Mouse (Mus musculus): Measurements from ENCODE around the gene Cbr2.
"Not testable (repeated sequence)": the region's sequence is repeated elsewhere in the genome, so short reads cannot be mapped to it uniquely, and the experiment has no call there.

Gene Cbr2

DNA sequence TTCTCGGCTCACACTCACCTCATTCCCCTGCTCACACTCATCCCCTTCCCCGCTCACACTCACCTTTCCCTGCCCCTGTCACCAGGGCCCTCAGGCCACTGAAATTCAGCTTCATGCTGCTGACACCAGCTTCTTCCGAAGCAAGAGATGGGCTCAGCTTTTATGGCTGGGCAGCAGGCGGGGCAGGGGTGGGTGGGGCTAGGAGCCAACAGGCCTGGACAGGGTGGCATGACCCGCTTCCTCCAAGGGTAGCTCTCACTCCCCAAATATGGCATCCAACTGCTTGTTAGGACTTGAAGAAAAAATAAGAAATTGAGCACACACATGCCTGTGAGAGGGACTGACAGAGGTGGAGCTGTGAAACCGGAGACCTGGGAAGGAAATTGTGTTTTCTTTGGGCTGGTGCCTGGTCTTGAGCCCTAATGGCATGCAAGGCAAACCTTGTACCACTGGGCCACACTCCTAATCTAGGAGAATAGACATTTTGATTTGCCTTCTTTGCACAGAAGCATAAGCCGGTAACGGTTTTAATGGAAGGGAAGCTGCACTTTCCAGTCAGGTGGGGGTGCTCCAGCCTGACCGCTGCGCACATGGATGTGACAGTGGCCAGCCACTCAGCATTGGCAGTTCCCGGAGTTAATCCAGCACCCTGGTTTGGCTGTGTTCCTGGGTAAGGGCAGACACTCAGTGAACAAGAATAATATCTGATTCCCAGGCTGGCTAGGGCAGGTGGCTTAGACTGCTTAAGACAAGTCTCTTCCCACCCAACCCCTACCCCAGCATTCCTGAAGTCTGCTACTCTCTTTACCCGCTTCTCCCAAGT is at the start of gene Cbr2:
Gene Cbr2, minus strand, starts transcription at position 257 of the 823 bp plus-strand sequence.
- no peak for DNase-seq (ENCODE audit: low spot score)

GRCm38 (mm10) chr11:120781361-120781760 is 49.4 kb upstream of the Cbr2 start:
- DNase-seq (ENCODE audit: low spot score), result not testable (repeated sequence)

- no peak for DNase-seq (ENCODE audit: low spot score)
These were observed 48.0 kb upstream of the Cbr2 start for GRCm38 (mm10) chr11:120779876-120780275.

DNA sequence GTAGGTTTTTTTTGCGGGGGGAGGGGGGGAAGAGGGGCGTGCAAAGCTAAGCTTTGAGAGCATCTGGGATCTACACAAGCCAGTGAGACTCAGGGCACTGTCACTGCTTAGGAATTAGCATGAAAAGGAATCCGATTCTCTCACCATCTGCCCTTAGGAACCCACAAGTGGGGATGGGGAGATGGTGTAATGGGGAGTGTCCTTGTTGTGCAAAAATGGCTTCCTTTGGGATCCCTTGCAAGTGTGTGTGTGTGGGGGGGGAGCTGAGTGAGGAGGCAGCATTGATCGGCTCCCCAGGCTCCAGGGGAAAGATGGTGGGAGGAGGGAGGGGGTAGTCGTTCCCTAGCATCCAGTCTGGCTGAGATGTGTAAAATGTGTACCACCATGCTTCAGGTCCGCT is 45.2 kb upstream of the Cbr2 start:
- no peak for DNase-seq (ENCODE audit: low spot score)

- DNase-seq (ENCODE audit: low spot score), result peak; percentile 94
These were observed 44.0 kb upstream of the Cbr2 start for GRCm38 (mm10) chr11:120775774-120776469.

- DNase-seq (ENCODE audit: low spot score), result no peak
These were observed 41.7 kb upstream of the Cbr2 start for GRCm38 (mm10) chr11:120773463-120774190.

- no peak for DNase-seq (ENCODE audit: low spot score)
These were observed 40.8 kb upstream of the Cbr2 start for GRCm38 (mm10) chr11:120772749-120773148.

- DNase-seq (ENCODE audit: low spot score), result no peak
These were observed 36.3 kb upstream of the Cbr2 start for GRCm38 (mm10) chr11:120768206-120768605.

DNA sequence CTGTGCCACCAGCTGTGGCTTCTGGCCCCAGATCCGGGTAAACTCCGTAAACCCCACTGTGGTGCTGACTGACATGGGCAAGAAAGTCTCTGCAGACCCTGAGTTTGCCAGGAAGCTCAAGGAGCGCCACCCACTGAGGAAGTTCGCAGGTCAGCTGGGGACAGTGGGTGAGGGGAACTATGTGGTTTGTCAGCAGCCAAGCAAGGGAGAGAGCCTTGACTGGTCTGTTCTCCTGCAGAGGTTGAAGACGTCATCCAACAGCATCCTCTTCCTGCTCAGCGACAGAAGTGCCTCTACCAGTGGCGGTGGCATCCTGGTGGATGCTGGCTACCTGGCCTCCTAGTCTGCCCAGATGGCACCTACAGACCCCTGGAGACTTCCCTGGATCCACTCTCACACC is 35.1 kb upstream of the Cbr2 start:
- not testable (repeated sequence) for DNase-seq (ENCODE audit: low spot score)

- not testable (repeated sequence) for DNase-seq (ENCODE audit: low spot score)
These were observed 31.4 kb upstream of the Cbr2 start for GRCm38 (mm10) chr11:120763121-120763999.

- not testable (repeated sequence) for DNase-seq (ENCODE audit: low spot score)
These were observed 30.7 kb upstream of the Cbr2 start, which contains the start of gene Hmga1b for GRCm38 (mm10) chr11:120762672-120763041. Hmga1b (plus strand) TSS chr11:120762794.

DNA sequence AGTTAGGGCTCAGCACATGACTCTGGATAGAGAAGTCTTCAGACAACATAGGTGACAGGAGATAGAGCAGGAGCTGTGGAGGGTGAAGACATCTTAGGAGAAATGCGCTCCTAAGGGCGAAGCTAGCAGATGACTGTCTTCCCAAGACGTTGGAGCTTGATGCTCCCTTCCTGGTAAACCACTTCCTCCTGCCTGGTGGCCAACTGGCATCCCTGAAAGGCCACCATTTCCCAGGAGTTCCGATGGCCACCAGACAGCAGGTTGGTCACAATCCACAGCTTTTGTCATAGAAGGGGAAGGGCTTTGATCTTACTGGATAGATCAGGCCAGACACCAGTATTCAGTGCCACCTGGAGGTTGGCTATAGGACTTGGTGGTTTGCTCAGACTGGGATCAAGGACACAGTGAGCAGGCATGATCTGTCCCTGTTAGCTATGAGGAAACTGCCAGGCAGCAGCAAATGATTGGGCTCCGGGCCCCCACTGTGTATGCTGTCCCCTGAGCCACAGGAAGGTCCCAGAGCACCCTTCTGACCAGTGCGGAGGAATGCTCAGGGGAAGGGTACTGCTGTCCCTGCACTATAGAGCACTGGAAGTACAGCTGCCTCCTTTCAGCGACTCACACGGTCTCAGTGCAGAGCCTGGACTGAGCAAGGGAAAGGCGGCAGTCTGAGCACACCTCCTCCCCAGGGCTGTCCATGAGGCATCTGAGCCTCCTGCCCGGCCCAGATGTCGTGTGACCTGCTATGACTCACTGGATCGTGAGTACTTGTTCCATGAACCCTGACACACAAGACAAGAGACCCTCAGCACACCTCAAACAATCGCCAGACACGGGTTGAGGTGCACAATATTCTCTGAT is 30.1 kb upstream of the Cbr2 start:
- DNase-seq (ENCODE audit: low spot score), result no peak

DNA sequence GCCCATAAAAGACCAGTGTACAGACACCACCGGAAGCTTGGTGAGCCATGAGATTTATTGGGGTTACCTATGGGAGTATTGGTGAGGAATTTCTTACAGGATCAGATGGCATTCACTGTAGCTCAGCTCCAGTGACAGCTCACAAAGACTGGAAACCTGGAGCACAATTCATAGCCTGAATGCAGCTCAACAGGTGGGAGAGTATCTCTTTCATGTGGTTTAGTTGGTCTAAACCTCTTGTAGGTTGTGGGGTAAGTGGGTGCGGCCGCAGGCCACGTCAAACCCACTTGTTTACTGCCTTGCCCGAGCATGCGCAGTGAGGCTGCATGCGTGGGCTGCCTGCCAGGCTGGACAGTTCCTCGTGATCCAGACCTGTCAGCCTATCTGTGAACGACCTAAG is 28.3 kb upstream of the Cbr2 start:
- no peak for DNase-seq (ENCODE audit: low spot score)

DNA sequence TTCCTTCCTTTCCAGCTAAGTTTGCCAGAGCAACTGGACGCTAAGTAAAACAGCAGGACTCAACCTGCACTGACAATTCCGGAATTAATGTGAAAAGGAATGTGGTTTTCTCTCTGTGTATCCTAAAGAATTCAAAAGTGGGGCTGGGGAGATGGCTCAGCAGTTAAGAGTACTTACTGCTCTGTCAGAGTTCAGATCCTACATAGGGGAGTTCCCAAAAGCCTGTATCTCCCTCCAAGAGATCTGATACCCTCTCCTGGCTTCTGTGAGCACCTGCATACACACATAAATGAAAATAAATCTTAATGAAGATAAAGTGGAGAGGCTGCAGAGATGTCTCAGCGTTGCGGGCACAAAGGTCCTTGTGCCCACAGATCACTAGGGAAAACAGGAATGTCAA is 19.7 kb upstream of the Cbr2 start:
- no peak for DNase-seq (ENCODE audit: low spot score)

GRCm38 (mm10) chr11:120749430-120749829 is 17.5 kb upstream of the Cbr2 start:
- DNase-seq (ENCODE audit: low spot score), result no peak

DNA sequence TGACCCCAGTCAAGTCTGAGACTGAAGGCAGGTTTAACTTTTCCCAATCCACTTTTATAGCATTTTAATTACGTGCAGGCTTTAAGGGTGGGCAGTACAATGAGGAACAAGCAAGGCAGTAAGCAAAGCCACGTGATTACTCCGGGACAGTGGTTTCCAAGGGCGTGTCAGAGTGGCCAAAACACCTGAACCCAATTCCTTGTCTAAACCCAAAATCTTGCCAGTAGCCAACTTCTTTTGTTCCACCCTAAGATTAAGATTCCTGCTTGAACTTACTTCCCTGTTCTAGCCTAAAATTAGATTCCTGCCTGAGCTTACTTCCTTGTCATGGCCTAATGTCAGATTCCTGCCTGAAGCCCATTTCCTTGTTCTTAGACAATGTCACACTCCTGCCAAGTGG is 16.1 kb upstream of the Cbr2 start:
- no peak for DNase-seq (ENCODE audit: low spot score)

DNA sequence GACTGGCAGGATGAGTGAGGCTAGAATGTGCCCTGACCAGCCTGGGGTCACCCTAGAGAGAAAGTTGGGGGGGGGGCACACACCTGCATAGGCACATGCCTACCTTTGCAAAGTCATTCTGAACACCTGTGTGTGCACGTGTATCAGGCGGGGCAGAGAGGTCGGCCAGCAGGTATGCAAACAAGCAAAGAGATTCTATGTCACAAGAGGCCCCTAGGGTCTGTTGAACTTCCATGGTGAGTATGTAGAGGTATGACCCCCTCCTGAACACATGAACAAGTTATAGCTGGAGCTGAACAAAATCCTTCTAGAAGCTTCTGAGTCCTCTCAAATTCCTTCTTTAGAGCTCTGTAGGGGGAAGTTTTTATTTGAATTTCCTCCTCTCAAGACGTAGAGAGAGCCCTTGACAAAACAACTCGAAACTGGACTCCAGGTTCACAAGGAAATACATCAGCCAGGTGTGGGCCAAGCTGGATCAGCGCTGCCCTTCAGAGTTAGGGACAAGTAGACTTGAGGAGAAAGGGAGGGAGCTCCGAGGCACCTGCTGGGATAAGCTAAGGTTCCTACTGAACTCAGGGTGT is 12.3 kb upstream of the Cbr2 start:
- DNase-seq (ENCODE audit: low spot score), result no peak

GRCm38 (mm10) chr11:120740981-120741380 is 9.1 kb upstream of the Cbr2 start:
- DNase-seq (ENCODE audit: low spot score), result no peak

DNA sequence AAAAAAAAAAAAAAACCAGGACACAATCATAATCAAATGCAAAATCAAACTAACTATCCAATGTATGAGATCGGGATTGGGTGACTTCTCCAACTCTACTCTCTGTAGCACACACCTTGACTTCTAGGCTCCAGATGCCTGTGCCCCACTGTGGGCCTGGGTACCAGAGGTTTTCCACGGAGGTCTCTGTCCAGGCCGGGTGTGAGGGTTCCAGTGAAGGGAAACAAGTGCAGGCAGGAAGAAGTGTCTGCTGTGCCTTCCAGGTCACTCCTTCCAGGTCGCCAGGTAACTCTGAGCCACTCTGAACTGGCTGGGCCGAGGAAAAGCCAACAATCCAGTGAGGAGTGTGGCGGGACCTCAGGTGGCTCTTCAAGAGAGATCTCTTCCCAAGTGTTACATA is 4.5 kb upstream of the Cbr2 start:
- no peak for DNase-seq (ENCODE audit: low spot score)

DNA sequence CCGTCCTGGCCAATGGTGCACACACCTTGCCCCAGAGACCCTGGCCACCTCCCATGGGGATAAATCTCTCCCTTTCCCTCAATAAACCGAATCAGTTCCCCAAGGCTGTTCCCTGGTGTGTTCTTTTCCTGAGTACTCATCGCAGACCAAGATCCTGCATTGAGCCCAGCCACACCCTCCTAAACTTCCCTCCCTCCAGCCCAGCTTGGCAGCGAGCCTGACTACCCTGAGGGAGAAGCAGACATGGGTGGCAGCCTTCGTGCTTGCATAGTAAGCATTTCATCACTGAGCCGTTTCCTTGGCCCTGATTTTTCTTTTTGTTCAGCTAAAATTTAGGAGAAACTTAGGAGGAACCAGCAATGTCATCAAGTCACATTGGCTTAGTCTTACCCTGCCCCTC is 1.6 kb upstream of the Cbr2 start:
- no peak for DNase-seq (ENCODE audit: low spot score)
